ENCODE assay signal across 10 mouse cellular contexts in the genomic region with DNA sequence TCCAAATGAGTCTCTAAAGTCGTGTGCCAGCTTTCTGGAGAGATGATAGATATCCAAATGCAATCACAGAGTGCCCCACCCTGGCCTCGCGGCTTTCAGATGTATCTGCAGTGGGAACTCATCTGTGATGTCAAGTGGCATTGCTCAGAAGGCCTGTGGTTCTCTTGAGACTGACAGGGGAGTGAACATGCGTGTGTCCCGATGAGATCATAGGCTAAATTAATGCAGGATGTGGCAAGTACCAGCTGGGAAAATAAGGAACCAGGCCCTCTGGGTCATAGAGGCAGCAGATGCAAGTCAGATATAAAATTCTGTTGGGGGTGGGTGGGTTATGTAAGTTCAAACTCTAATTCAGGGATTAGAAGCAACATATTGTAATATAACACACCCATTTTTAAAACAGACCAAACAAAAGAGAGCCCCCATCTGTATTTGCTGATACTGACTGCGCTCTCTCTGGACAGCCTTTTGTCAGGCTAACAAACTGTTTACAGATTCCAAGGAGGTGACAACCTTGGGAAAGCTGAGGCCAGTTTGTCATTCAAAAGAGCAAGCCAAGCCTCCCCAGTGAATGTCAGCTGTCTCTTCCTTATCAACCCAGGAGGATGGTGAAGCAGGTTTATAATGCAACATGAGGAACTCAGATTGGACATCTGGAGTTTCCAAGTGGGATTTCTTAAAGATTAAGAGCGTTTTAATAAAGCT. TPM values are rescaled to one million over a fixed set of nuclear protein-coding genes. Genes with fewer than 3 reads are reported as not detected.
A peak's percentile ranks its signal among the peaks of the same experiment; 100 is the strongest.
DNase-seq lines count a peak whose midpoint lies in the region; ATAC-seq and TF ChIP-seq lines count a peak whose summit lies in the region.
"Had no signal": no experiment of that assay in that cellular context is flagged by ENCODE, and none has a peak within 500 bp of the region (broad histone marks: within the 10 kb centered on the region; RNA-seq: fewer than 3 reads in every experiment).

No protein-coding gene starts in this region.

- no peak overlapping the region for H3K4me3 ChIP-seq in layer of hippocampus, adult 2 months
- H3K4me3 ChIP-seq in heart, embryonic 12.5 days = no peak overlapping the region
- H3K4me3 ChIP-seq: intestine, embryonic 15.5 days had no signal

- TF ChIP-seq CTCF in layer of hippocampus, adult 2 months (conservative IDR thresholded peaks at IDR 0.05) = no peak

- no peaks in the 10 kb centered on the region for H3K9me3 ChIP-seq in heart, embryonic 12.5 days (replicated peaks)
- H3K9me3 ChIP-seq: intestine, embryonic 15.5 days had no signal

- H3K27me3 ChIP-seq in heart, embryonic 12.5 days (replicated peaks) = no peaks in the 10 kb centered on the region
- H3K27me3 ChIP-seq: intestine, embryonic 15.5 days had no signal

- H3K27ac ChIP-seq in layer of hippocampus, adult 2 months = peak overlapping the region; percentile 36; the same call in 1 of the 2 replicates
- H3K27ac ChIP-seq in heart, embryonic 12.5 days (ENCODE audit: poor library complexity, severe bottlenecking) = 0 out of 2 replicates have a peak overlapping the region, but pooled peaks have one; percentile 46
- H3K27ac ChIP-seq: intestine, embryonic 15.5 days had no signal

- H3K36me3 ChIP-seq in heart, embryonic 12.5 days = peaks cover 90% of the 10 kb centered on the region

- ATAC-seq in frontal cortex, adult (ENCODE audit: low TSS enrichment) = 0 out of 2 replicates have a peak, but pooled peaks have one; percentile 14
- no peak for ATAC-seq in heart, embryonic 12.5 days (ENCODE audit: insufficient number of reproducible peaks, low FRiP score)
- ATAC-seq in monocyte, adult 5-6 weeks (replicated peaks; ENCODE audit: insufficient number of reproducible peaks, low FRiP score, low TSS enrichment, poor library complexity, severe bottlenecking) = peak; percentile 65
- ATAC-seq: intestine, embryonic 15.5 days had no signal

- no peak for DNase-seq in frontal cortex, postnatal 14 days (ENCODE audit: low spot score in 2 of 2)
- no peak for DNase-seq in layer of hippocampus, adult 2 months (ENCODE audit: low spot score in 2 of 2)
- no peak for DNase-seq in layer of hippocampus, postnatal 36 days
- no peak for DNase-seq in cerebellum, adult 9-10 months
- no peak for DNase-seq in yolk sac, embryonic 10.5 days (ENCODE audit: low spot score)
- DNase-seq: cerebellum, postnatal 10 days had no signal

- no peak overlapping the region for H3K4me2 ChIP-seq in heart, embryonic 12.5 days
- H3K4me2 ChIP-seq: intestine, embryonic 15.5 days had no signal

- WGBS in heart, embryonic 12.5 days = 64% methylated on average over 7 of the region's 7 CpGs

- H3K9ac ChIP-seq in heart, embryonic 12.5 days = no peak overlapping the region
- H3K9ac ChIP-seq: intestine, embryonic 15.5 days had no signal

- peaks cover 10% of the 10 kb centered on the region for H3K4me1 ChIP-seq in heart, embryonic 12.5 days (replicated peaks)
- H3K4me1 ChIP-seq: intestine, embryonic 15.5 days had no signal

RNA-seq across cellular contexts. Expression of a gene that starts 20.7 kb away (rescaled TPM):
- 10 to 100 TPM; 28.8 to 30.5 TPM for total RNA-seq in layer of hippocampus, adult 2 months (2021)
- total RNA-seq in layer of hippocampus, postnatal 36 days (2021) = 10 to 100 TPM; 28.2 to 31.4 TPM
- 56.0 and 56.3 TPM in 2 replicates for polyA plus RNA-seq in heart, embryonic 12.5 days (2016; fragmentation: Nextera tagmentation; extraction: Ambion mirVana)
- 43.9 to 53.5 TPM (median 48.0 TPM) in 3 replicates for total RNA-seq in monocyte, adult 5-6 weeks (2017)

RNA-seq across cellular contexts. Expression of a gene that starts 20.8 kb away (rescaled TPM):
- total RNA-seq in layer of hippocampus, adult 2 months (2021) = 10 to 100 TPM; 23.2 to 26.3 TPM
- total RNA-seq in layer of hippocampus, postnatal 36 days (2021) = 10 to 100 TPM; 26.9 to 27.0 TPM
- 72.6 and 73.0 TPM in 2 replicates for polyA plus RNA-seq in heart, embryonic 12.5 days (2016; fragmentation: Nextera tagmentation; extraction: Ambion mirVana)
- total RNA-seq in monocyte, adult 5-6 weeks (2017) = 7.3 to 12.3 TPM (median 8.6 TPM) in 3 replicates
